Mouse (Mus musculus): ENCODE data around the gene Kcne2. TPM values are rescaled to one million over a fixed set of nuclear protein-coding genes. Genes with fewer than 3 reads are reported as not detected.

Gene Kcne2
- polyA plus RNA-seq, 1 experiment from 2014 or later = 0.20 TPM

DNA sequence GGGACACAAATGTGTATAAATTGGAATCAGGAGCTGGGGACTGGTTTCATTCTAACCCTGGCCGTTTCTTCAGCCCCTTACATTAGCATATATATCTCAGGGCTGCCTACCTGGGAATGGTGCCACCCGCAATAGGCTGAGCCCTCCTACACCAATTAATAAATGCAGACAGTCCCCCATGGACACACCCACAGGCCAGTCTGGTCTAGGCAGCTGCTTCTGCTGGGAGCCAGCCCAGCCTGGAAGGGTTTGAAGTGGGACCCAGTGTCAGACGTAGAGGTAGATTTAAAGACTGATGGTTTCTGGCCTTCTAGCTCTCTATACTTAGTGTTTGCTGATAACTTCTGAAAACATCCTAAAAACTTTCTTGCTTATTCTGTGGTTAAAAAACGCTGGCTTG, 16.9 kb downstream of the Kcne2 start:
- H3K4me2 ChIP-seq = no peak overlapping the region
- no peak overlapping the region for H3K4me3 ChIP-seq (replicated peaks)
- H3K9me3 ChIP-seq = no peaks in the 10 kb centered on the region
- no peak overlapping the region for H3K27ac ChIP-seq
- H3K27me3 ChIP-seq = no peaks in the 10 kb centered on the region
- H3K36me3 ChIP-seq = peaks cover 69% of the 10 kb centered on the region
- H3K9ac ChIP-seq (replicated peaks) = no peak overlapping the region
- WGBS = 32% methylated on average over 4 of the region's 4 CpGs
- H3K4me1 ChIP-seq (replicated peaks) = peaks cover 9% of the 10 kb centered on the region
- ATAC-seq (ENCODE audit: insufficient number of reproducible peaks, insufficient read depth, low FRiP score, low TSS enrichment, low read depth) = no peak

DNA sequence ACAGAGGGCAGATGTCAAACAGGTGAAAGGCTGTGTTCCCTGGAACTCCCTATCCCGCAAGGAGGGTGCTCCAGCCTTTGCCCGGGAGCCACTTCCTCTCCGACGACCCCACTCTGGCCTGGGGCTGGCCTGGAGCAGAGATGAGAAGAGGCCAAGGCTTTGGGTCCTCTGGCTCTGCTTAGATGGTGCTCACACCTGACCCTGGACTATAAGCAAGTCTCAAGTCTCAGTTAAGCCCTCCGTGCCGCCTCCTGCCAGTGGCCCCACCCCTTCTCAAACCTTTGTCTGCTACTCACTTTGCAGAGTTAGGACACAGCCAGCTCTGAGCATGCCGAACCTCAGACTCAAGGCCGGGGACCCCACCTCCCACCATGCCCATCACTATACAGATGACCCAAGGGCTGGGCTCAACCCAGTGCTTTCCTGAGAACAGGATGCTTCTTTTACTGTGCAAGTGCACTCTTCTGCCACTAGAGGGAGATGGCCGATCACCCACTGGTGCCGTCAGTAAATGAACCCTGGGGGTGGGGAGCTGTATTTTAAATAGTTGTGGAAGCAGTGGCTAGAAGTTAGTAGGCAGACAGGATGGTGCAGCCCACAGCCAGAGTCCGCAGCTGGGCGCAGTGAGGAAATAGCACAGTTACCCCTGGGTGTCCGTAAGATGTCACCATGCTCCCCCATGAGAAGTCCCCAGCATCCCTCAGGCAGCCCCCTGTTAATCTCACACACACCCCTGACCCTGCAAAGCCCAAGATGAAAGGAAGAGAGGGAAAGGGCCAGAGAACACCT, 22.0 kb downstream of the Kcne2 start:
- no peak overlapping the region for H3K9ac ChIP-seq (replicated peaks)
- H3K4me2 ChIP-seq = no peak overlapping the region
- peak; percentile 75 for ATAC-seq (ENCODE audit: insufficient number of reproducible peaks, insufficient read depth, low FRiP score, low TSS enrichment, low read depth)
- no peak overlapping the region for H3K4me3 ChIP-seq (replicated peaks)
- no peaks in the 10 kb centered on the region for H3K9me3 ChIP-seq
- 49% methylated on average over 13 of the region's 13 CpGs for whole genome bisulfite sequencing
- peaks cover 8% of the 10 kb centered on the region for H3K4me1 ChIP-seq (replicated peaks)
- no peaks in the 10 kb centered on the region for H3K27me3 ChIP-seq
- H3K27ac ChIP-seq = no peak overlapping the region
- peaks cover 31% of the 10 kb centered on the region for H3K36me3 ChIP-seq

DNA sequence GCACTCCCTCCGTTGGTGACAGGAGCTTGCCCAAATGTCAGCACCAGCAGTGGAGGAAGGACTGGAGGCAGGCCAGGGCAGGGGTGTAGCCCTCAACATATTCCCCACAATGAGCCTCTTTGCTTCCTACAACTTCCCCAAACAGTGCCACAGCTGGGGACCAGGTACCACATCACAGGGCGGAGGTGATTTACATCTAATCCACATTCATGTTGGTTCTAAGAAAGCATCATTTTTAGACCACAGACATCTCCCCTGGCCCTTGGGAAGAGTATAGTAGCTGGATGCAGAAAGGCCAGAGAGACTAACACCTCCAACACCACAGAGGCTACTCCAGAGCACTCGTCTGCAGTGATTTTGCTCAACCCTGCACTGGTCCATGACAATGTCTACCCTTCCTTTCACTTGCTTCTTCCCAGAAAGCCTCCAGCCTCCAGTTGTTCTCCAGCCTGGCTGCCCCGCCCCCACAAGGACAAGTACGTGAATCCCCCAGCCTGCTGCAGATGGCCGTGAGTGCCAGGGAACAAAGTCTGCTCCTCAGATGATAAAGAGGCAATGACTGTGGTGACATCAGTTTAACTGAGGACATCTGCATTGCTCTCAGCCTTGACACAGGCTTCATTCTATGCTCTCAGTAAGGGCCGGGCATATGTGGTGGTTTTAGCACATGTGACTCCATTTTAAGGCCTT, 24.0 kb downstream of the Kcne2 start:
- ATAC-seq (ENCODE audit: insufficient number of reproducible peaks, insufficient read depth, low FRiP score, low TSS enrichment, low read depth) = no peak
- WGBS = 80% methylated on average over 7 of the region's 7 CpGs
- H3K36me3 ChIP-seq = peaks cover 22% of the 10 kb centered on the region

DNA sequence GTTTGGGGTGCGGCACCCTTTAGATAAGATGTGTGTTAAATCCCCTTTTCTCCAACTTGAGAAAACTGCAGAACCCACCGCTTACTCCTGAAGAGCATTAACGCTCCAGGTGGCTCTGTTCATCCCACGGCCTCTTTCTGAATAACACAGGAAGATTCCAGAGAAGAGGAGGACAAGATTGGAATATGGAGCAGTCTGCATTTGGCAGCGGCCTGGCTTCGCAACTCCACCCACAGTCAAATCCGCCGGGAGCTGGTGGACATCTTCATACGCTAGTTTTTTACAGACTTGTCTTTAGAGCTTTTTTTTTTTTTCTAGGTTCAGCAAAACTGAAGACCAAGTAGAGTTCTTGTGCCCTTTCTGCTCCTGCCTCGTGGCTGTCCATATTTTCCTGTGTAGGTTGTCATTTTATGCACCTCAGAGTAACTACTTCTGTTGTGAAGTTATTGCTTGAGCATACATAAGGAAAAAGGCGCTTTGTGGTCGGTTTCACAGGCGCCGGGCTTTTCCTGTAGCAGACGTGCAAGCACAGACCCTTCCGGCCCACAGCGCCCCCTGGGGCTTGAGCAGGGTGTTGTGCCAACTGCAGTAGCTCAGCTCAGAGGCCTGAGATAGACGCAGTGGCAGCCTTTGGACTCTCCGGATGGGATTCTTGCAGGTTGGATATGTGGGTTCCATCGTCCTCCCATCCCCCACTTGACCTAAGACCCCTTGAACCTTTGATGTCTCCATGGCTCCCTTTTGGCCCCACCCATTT, 27.3 kb downstream of the Kcne2 start:
- 60% methylated on average over 20 of the region's 20 CpGs for WGBS
- Histone ChIP-seq H3K27me3 (no peaks in the 10 kb centered on the region), H3K4me1 (replicated peaks) (peaks cover 6% of the 10 kb centered on the region), H3K9ac (replicated peaks) (no peak overlapping the region), H3K9me3 (no peaks in the 10 kb centered on the region), H3K36me3 (no peaks in the 10 kb centered on the region), H3K27ac (no peak overlapping the region), H3K4me3 (replicated peaks) (no peak overlapping the region), H3K4me2 (no peak overlapping the region)
- no peak for ATAC-seq (ENCODE audit: insufficient number of reproducible peaks, insufficient read depth, low FRiP score, low TSS enrichment, low read depth)

More for the DNA sequence above, 24.0 kb downstream of the Kcne2 start:
- Histone ChIP-seq H3K9ac (replicated peaks) (no peak overlapping the region), H3K27me3 (no peaks in the 10 kb centered on the region), H3K27ac (no peak overlapping the region), H3K4me2 (no peak overlapping the region), H3K9me3 (no peaks in the 10 kb centered on the region), H3K4me3 (replicated peaks) (no peak overlapping the region), H3K4me1 (replicated peaks) (peaks cover 4% of the 10 kb centered on the region; the same call in 1 of the 2 replicates)

DNA sequence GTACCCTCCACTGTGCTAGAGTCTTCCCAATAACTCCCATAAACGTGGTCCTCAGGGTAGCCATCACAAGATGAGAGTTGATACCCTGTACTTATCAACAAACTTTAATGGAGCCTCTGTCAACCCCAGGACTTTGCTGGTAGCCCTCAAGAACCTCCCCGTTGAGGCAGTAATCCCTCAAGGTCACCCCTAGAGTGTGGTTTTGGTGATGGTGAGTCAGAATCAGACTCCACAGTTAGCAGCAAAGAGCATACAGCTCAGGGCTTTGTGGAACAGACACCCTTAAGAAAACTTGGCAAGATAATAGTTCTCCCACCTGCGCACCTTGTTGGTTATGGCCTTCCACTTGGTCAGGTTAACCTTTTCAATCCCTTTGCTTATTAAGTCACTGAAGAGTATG, 28.2 kb downstream of the Kcne2 start:
- 84% methylated on average over 3 of the region's 3 CpGs for WGBS
- Histone ChIP-seq H3K4me3 (replicated peaks) (no peak overlapping the region), H3K36me3 (no peaks in the 10 kb centered on the region), H3K9ac (replicated peaks) (no peak overlapping the region), H3K27ac (no peak overlapping the region), H3K4me1 (replicated peaks) (peaks cover 10% of the 10 kb centered on the region), H3K27me3 (no peaks in the 10 kb centered on the region), H3K4me2 (no peak overlapping the region), H3K9me3 (no peaks in the 10 kb centered on the region)
- ATAC-seq (ENCODE audit: insufficient number of reproducible peaks, insufficient read depth, low FRiP score, low TSS enrichment, low read depth) = no peak

DNA sequence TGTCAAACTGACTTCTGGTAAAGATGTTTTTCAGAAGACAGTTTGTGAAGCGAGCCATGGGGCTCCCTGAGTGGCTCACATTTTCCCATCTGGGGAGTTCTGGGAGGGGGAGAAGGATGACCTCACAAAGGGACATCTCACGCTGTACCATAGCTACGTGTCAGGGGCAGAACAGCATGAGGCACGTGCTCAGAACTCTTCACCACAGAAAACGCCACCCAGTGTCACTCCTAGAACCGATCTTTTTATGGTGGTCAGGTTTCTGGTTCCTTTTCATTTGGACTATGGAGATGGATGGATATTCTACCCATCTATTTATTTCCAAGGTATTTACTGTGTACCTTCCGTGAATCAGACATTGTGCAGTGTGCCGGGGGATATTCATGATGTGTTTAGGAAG, 29.2 kb downstream of the Kcne2 start, which contains the start of gene Fam243:
TSS of gene Fam243 (minus strand) at position 101 of the 400 bp plus-strand sequence.
- no peaks in the 10 kb centered on the region for H3K9me3 ChIP-seq

DNA sequence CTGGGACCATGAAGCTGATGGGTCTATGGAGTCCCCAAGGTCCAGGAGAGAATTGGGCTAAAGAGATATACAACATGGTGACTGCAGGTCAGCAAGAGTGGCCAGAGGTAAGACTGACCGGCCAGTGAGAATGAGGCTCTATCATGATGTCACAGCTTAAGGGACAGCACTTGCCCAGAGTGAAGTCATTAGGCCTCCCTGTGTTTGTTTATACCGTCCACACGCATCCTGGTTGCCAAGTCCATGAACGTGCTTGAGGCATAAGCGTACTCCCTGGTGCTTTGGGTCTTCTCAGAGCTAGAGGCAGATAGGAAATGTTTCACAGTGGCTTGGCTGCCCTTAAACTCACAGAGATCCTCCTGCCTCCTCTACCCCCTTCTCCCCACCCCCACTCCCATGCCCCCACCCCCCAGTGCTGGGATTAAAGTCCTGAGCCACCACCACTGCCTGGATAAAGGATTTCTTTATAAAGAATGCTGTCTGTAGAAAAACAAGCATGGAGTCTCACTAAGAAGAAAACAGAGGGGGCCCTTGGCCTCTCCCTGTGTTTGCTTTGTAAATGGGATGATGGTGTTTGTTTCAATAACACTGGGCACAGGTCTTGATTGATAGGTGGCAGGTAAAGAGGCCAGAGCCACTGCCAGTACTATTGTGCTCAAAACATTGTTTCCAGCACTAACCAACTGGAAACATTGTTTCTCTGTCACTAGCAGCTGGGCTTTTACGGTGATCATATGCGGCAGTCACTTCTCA, 32.3 kb downstream of the Kcne2 start:
- Histone ChIP-seq H3K9ac (replicated peaks) (no peak overlapping the region), H3K4me1 (replicated peaks) (peaks cover 10% of the 10 kb centered on the region), H3K27me3 (no peaks in the 10 kb centered on the region), H3K36me3 (no peaks in the 10 kb centered on the region), H3K4me3 (replicated peaks) (no peak overlapping the region), H3K27ac (no peak overlapping the region), H3K9me3 (no peaks in the 10 kb centered on the region), H3K4me2 (no peak overlapping the region)
- 60% methylated on average over 7 of the region's 7 CpGs for WGBS
- no peak for ATAC-seq (ENCODE audit: insufficient number of reproducible peaks, insufficient read depth, low FRiP score, low TSS enrichment, low read depth)

More for the DNA sequence above, 29.2 kb downstream of the Kcne2 start, which contains the start of gene Fam243:
- no peak within 1 kb of the TSS for H3K4me3 ChIP-seq (replicated peaks)
- H3K27me3 ChIP-seq = no peaks in the 10 kb centered on the region
- no peaks in the 10 kb centered on the region for H3K36me3 ChIP-seq
- WGBS = 93% methylated on average over 8 of the region's 8 CpGs
- peaks cover 10% of the 10 kb centered on the region for H3K4me1 ChIP-seq (replicated peaks)
- ATAC-seq (ENCODE audit: insufficient number of reproducible peaks, insufficient read depth, low FRiP score, low TSS enrichment, low read depth) = no peak
- no peak within 1 kb of the TSS for H3K4me2 ChIP-seq
- H3K9ac ChIP-seq (replicated peaks) = no peak within 1 kb of the TSS
- no peak within 1 kb of the TSS for H3K27ac ChIP-seq

DNA sequence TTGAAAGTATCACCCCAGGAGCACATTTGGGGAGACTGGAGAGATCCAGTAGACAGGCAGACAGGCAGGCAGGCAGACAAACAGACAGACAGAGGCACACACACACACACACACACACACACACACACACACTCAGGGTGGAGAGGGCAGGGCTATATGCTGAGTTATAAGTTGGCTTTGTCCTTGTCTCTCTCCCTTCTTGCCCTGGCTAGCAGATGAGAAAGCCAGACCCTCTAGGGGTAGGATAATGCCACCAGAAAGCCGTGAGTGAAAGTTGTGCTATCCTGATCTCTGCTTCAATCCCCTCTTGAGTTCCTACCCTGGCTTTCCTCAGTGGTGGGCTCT, 32.8 kb downstream of the Kcne2 start:
- WGBS = 75% methylated on average over 1 of the region's 1 CpGs

DNA sequence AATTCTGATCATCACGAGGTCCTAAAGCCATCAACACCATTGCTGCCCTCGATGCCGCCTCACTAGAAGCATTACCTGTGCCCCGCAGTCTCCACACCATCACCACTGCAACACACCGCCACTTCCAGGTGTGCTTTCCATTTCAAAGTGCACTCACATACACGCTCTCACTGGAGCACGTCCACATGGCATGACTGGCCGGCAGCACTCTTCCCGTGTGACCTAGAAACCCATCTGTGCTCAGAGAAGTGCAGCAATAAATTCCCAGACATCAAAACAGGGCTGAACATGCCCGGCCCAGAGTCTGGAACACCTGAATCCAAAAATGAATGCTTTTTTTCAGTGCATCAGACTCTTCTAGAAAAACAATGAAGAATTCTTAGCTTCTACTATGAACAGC, 35.7 kb downstream of the Kcne2 start:
- no peak overlapping the region for H3K4me3 ChIP-seq (replicated peaks)
- no peaks in the 10 kb centered on the region for H3K36me3 ChIP-seq
- no peak overlapping the region for H3K9ac ChIP-seq (replicated peaks)
- 73% methylated on average over 10 of the region's 10 CpGs for WGBS
- no peak overlapping the region for H3K27ac ChIP-seq
- H3K4me1 ChIP-seq (replicated peaks) = peaks cover 15% of the 10 kb centered on the region
- no peak overlapping the region for H3K4me2 ChIP-seq
- no peak for ATAC-seq (ENCODE audit: insufficient number of reproducible peaks, insufficient read depth, low FRiP score, low TSS enrichment, low read depth)
- H3K9me3 ChIP-seq = no peaks in the 10 kb centered on the region
- no peaks in the 10 kb centered on the region for H3K27me3 ChIP-seq

More for the DNA sequence above, 32.8 kb downstream of the Kcne2 start:
- Histone ChIP-seq H3K27me3 (no peaks in the 10 kb centered on the region), H3K9me3 (no peaks in the 10 kb centered on the region), H3K4me3 (replicated peaks) (no peak overlapping the region), H3K27ac (no peak overlapping the region), H3K36me3 (no peaks in the 10 kb centered on the region), H3K4me1 (replicated peaks) (peaks cover 10% of the 10 kb centered on the region), H3K9ac (replicated peaks) (no peak overlapping the region), H3K4me2 (no peak overlapping the region)
- ATAC-seq (ENCODE audit: insufficient number of reproducible peaks, insufficient read depth, low FRiP score, low TSS enrichment, low read depth) = no peak

DNA sequence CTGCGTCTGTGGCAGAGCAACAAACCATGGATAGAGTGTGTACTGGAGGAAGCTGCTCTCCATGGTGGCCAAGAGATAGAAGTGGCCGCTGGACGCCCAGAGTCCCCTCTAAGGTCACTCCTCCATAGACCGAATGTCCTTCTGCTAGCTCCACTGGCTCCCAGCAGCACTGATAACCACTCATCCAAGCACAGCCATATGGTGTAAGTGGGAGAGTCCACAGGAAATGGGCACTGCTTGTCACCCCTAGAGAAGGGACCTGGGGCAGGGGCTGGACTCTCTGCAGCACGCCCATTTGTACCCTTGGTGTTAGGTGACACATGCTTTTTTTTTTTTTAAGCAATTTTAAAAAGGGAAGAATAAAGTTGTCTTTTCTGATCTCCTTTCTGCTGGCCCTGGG, 38.8 kb downstream of the Kcne2 start:
- no peak for ATAC-seq (ENCODE audit: insufficient number of reproducible peaks, insufficient read depth, low FRiP score, low TSS enrichment, low read depth)
- peaks cover 5% of the 10 kb centered on the region for H3K4me1 ChIP-seq (replicated peaks)
- H3K27me3 ChIP-seq = no peaks in the 10 kb centered on the region
- H3K4me2 ChIP-seq = no peak overlapping the region
- 84% methylated on average over 5 of the region's 5 CpGs for WGBS
- H3K36me3 ChIP-seq = no peaks in the 10 kb centered on the region
- H3K9me3 ChIP-seq = no peaks in the 10 kb centered on the region
- H3K27ac ChIP-seq = no peak overlapping the region
- no peak overlapping the region for H3K9ac ChIP-seq (replicated peaks)
- H3K4me3 ChIP-seq (replicated peaks) = no peak overlapping the region

DNA sequence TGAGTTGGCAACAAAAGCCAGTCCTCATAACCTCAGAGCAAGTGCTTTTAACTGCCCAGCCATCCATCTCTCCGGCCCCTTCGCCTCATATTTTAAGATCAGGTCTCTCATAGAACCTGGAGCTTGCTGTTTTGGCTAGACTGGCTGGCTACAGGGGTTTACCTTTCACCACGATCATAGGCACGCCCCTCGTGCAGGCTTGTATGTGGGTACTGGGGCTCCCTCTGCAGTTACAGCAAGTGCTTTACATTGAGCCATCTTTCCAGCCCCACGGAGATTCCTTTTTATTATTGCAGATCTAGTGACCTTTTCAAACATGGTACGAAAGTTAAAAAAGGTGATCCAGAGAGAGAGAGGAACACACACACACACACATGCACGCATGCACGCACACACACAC, 42.4 kb downstream of the Kcne2 start:
- H3K27me3 ChIP-seq = no peaks in the 10 kb centered on the region; the same call in 1 of the 2 replicates
- no peak overlapping the region for H3K27ac ChIP-seq
- peaks cover 5% of the 10 kb centered on the region for H3K4me1 ChIP-seq (replicated peaks)
- H3K4me3 ChIP-seq (replicated peaks) = no peak overlapping the region
- no peaks in the 10 kb centered on the region for H3K9me3 ChIP-seq
- H3K4me2 ChIP-seq = no peak overlapping the region
- no peaks in the 10 kb centered on the region for H3K36me3 ChIP-seq
- 57% methylated on average over 9 of the region's 9 CpGs for WGBS
- no peak overlapping the region for H3K9ac ChIP-seq (replicated peaks)
- ATAC-seq (ENCODE audit: insufficient number of reproducible peaks, insufficient read depth, low FRiP score, low TSS enrichment, low read depth) = no peak
